Mouse (Mus musculus) adrenal gland, adult (tissue): Measurements from ENCODE around the gene Ncoa7.
A peak's percentile ranks its signal among the peaks of the same experiment; 100 is the strongest.

ENCODE experiments used
- DNase-seq, 2 experiments: peaks; one replicate each; pipeline ENCODE4 v3.0.0; 2022 to 2023; ENCODE audit warnings: low spot score in 1 of 2; ENCODE audit not compliant: inconsistent age in 2 of 2

The Ncoa7 gene

DNA sequence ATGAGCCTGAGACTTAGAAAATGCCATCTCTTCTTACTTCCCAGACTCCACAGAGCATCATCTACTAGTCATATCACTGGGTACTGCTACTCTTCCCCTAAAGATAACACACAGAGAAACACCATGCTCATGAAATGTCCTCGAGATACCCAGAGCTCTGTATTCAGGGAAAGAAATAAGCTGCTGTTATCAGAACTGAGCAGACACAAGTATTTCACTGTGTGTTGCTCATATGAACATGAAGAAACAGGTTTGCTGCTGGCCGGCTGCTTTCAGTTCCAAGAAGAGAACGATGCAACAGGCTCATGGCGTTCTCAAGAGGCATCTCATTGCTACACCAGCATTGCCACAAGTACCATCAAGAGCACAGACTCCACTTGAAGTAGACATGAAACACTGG is 53.3 kb downstream of the Ncoa7 start:
- DNase-seq: no peak

DNA sequence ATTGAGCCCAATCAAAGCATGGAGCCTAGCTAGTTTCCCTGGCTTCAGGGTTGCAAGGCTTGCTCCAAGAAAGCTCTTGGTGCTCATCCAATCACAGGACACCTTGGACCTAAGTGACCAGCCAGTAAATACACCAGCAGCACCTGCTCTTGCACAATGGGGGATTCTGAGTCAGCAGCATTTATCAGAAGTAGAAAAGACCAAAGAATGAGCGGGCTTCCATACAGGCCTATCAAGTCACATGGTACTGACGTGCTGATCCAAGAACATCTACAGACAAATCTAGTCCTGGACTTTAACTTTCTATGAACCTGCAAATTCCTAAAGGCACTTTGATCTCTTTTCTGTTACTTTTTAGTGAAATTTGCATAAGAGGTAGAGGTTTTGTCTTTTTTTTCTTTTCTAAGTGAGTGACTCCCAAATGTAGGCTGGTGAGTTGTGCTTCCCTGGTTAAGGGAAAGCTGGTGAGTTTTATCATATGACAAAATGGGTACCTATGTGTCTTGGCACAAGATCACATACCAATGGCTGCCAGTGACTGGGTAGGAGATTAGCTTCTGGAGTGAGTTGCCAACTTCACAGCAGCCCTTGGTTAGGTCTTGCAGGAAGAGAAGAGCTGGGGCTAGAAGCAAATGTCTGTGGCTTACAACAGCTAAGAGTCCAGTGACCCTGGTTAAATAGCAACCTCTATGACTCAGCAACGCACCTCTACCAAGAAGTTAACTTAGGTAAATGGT is 57.7 kb downstream of the Ncoa7 start:
- peak in 1 of 2 experiments; percentile 39 for DNase-seq

DNA sequence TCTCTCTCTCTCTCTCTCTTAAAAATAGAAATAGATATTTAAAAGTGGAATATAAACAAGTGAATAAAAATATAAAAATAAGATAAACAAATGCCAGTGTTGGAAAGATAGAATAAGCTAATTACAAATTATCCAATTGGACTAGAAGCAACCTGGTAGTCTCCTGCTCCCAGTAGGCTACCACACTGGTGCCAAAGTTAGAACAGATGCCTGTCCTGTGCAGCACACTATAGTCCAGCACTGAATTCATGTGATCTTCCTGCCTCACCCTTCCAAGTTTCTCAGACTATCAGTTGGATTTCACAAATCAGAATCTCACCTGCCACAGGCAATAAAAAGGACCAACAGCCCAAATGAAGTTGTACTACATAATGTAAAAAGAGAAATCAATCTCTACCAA is 59.9 kb downstream of the Ncoa7 start:
- no peak for DNase-seq

DNA sequence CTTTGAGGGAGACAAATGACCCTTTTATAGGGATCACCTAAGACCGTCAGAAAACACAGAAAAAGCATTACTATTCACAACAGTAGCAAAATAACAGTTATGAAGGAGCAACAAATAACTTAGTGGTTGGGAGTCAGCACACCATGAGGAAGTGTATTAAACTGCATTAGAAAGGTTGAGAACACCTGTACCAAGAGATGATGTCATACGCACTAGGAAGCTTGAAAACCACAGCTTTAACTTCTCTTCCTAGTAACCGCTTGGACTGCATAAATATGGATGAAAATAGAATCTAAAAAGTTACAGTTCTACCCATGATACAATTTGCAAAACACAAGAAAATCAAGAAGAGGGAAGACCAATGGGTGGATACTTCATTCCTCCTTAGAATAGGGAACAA is 64.7 kb downstream of the Ncoa7 start:
- no peak for DNase-seq

DNA sequence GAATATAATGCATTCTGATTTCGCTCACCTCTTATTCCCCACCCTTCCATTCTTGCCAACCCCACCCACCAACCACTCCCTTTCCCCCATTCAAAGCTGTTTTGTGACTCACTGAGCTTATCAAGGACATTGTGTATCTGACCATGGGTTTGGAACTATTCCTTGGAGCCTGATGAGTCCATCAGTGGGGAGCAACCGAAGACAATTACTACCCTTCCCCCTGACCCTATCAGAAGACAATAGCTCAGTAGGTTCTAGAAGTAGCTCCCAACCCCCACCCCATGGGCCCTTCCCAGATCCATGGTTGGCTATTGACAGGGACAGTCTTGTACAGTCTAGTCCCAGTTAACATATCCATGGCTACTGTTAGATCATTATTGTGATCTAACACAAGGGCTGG is 65.8 kb downstream of the Ncoa7 start:
- peak in 1 of 2 experiments; percentile 60 for DNase-seq

DNA sequence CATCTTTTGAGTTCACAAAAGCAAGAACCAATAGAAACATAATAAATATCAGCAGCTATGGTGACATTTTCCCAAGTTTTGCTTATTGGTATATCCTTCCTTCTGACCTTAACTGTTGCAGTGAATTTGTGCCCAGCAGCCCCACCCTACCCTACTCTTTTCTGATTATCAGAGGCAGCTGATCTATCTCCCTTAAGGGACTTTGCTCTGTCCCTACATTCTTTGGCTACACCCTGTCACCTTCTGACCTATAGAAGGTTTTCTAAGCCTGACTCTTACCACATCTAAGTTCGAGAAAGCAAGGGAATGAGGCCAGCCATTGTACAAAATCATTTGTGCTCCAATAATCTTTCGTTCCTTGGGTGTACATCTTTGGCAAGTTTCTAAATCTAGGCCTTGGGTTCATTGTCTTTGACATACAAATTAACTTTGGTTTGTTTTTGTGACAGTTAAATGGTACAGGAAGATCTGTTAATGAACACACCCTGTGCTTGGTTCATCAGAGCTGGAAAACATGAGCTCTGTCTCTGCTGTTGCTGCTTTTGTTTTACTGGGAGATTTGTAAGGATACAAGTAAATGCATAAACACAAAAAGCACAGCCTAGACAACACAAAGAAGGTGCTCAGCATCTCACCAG is 69.9 kb downstream of the Ncoa7 start:
- peak in 1 of 2 experiments; percentile 29 for DNase-seq

DNA sequence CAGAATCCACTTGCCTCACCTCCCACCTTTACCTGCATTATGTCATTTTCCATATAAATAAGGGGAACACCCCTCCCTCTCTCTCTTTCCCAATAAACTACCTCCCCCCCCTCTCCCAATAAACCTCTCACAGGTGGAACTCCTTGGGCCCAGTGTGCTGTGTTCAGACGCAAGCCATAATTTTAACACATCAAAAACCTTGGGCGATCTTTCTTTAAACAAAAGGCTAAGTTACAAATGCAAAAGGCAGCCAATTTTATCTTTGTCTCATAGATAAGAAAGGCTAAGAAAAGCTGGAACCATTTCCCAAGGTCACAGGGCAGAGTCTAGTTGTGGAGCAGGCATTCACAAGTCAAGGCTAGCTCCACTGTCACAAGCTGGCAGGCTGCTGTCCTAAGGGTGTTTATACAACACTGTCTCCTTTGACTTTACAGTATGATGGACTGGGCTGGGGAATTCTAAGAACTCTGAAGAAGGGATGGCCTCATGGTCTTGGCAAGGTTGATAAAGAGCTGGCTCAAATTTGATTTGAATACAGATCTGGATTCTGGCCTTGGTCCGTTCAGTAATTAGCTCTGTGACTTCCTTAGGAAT is 71.7 kb downstream of the Ncoa7 start:
- peak; percentile 72 to 92 for DNase-seq

DNA sequence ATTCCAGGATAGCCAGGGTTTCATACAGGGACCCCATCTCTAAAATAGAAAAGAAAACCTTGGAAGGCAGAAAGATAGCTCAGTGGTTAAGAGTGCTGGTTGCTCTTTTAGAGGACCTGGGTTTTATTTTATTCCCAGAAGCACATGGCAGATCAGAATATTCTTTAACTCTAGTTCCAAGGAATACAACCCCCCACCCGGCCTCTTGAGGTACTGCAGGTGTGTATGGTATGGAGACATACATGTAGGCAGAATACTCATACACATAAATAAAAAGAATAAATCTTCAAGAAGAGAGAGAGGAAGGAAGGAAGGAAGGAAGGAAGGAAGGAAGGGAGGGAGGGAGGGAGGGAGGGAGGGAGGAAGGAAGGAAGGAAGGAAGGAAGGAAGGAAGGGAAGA is 72.3 kb downstream of the Ncoa7 start:
- no peak for DNase-seq

DNA sequence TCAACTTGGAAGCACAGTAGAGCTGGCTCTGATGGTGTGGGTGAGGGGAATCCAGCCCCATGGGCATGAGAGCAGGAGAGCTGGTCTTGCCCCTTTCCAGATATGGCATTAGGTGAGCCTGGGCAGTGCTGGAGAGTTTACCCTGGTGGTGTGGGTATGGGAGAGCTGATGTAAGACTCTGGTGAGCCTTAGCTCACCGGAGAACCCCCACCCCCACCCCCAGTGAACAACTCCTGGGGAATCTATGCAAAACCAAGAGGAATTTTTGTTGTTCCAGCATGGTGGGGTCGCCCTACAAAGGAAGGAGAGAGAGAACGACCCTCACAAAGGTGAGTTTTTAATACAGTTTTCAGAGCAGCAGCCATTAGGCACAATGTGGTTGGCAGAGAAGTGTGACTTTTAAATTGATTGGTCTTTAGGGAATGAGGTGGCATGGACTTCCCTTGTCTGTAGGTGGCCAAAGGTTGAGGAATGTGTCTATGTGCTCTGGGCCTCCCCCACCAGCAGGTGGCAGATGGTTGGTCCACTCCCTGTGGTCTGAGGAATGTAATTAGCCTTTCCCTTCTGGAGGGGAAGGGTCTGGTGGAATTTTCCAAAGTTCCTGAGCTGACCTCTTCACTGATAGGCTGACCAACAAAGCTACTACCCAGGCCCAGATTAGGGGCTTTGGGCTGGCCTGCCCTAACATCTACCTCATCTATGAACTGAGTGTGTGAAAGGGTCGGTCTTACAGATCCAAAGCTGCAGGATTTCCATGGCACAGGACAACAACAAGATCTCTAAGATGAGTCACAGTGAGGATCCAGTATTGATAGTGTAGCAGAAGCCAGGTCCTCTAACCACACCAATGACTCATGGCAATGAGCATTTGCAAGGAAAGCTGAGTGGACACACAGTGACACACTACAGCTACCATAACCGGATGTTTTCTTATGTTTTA is 73.7 kb downstream of the Ncoa7 start:
- DNase-seq: peak; percentile 27 to 63

DNA sequence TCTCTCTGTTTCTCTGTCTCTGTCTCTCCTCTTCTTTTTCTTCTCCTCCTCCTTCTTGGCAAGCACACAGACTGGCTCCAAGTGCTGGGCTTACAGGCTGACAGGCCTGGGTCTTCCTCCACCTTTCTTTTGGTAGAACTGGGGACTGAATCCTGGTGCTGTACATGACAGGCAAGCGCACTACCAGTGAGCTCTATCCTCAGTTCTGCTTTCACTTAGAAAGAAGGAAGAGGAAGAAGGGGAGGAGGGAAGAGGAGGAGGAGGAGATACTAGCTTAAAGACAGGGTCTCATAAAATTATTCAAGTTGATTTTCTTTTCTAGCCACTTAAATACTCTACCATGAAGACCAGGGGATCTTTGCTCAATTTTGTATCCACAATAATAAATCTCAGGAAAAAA is 80.1 kb downstream of the Ncoa7 start:
- no peak for DNase-seq

DNA sequence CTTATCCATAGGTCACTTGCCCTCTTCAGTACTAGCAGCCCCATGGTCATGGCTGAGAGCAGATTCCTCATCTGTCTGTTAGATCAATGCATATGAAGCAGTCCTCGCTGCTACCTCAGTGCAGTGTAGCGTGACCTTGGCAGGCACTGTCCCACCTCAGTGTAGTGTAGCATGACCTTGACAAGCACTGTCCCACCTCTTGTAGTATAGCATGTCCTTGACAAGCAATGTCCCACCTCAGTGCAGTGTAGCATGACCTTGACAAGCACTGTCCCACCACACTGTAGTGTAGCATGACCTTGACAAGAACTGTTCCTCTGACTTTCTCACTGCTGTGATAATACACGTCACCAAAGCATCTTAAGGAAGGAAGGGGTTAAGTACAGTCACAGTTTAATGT is 82.6 kb downstream of the Ncoa7 start:
- no peak for DNase-seq

DNA sequence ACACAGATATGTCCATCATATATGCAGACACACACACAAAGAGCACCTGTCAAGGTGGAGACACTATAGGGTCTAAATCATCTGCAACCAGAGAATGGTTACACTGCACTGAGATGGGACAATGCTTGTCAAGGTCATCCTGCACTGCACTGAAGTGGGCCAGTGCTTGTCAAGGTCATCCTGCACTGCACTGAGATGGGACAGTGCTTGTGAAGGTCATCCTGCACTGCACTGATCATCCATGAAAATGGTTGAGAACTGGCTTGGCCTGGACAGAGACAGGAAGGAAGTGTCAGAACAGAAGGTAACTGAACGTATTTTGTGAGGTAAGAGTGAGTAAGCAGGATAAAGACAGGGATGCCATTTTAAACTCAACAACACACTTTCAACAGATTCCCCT is 83.2 kb downstream of the Ncoa7 start:
- no peak for DNase-seq

DNA sequence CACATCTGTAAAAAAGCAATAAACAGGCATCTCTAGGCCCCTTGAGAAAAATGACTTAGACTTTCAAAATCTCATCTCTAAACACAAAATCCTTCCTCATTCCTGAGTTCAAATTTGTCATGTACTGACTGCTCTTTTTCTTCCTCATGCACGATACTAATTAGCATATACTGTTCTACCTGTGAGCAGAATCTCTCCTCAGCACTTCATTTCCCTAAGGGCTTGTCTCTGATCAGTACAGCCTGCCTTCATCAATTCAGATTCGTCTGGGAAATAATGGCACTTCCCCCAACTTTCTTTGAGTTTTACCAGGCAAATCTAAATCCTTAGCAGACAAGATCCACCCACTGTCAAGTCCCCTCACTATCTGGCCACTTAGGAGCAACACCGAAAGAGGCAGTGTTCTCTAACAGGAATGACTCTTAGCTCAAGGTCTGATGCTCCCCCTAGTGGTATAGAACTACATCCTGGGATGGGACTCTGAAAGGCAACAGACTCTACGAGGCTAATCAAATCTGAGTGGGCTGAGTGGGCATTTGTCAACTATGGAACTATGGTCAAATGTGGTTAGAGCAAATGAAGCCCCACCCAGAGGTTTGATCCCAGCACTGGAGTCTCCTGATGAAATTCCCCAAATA is 84.3 kb downstream of the Ncoa7 start:
- peak; percentile 45 to 88 for DNase-seq

DNA sequence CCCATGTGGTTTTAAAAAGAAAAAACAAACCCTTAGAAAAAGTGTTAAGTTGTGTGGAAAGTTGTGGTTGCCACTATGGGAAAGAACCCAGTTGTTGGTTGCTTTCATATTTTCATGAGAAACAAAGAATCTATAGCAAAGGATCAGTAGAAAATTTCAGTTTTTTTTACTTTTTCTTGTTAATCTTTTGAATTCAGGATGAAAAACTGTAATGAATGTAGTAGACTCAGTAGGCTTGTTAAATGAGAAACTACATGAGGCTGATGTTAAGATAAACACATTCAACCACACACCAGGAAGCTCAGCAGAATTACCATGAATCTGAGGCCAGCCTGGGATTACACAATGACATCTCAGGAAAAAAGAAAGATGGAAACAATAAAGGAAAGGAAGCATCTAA is 87.0 kb downstream of the Ncoa7 start:
- DNase-seq: no peak

DNA sequence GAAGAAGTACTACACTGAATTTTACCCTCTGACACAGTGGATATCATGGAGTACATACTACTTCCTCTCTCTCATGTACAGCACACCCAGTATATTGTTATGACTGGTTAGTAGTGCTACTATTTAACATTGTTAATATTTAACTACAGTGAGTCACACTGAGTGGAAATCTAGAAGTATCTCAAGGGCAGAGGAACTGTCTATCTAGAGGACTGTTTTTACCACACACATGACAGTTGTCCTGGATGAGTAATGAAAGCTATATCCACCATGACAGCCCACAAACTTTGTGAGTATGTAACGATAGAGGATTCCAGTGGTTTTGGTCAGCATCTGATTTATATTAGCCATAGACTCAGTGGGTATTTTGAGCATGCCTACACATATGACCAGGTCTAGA is 90.6 kb downstream of the Ncoa7 start:
- peak in 1 of 2 experiments; percentile 48 for DNase-seq

DNA sequence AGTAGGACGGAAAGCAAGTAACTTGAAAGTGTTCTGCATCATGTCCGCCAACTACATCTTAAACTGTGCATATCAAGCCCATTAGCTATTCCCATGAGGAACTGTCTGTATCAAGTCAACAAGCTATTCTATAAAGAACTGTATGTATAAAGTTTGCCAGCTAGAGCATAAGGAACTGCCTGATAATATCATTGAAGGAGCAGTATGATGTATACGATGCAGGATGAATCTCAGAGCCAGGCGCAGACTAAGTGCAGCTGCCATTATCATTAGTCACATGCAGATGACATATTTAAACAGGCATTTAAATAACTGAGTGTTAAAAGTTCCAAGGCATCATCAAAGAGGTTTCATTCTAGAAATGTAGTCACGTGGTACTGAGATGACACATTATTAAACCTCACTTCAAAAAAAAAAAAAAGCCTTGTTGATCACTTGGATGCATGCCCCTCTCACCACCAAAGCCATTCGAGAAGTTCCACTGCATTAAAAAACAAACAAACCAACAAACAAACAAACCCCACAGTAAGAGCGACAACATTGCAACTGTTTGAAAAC is 93.2 kb downstream of the Ncoa7 start:
- DNase-seq: no peak

DNA sequence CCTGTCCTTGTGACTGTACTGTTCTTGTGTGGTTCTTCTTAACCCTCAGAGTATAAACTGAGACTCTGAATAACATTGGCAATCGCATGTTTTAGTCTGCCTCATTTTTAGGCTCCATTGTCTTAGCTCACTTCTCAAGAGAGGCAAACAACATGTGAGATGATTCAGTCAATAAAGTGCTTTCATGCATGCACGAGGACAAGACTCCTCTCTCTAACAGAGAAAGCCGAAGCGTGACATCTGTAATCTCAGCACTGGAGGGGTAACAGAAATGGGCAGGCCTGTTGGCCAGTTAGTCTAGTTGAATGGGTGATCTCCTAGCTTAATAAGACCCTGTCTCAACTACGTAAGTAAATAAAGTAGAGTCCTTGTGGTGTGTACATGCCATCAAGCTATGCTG is 95.1 kb downstream of the Ncoa7 start:
- no peak for DNase-seq

DNA sequence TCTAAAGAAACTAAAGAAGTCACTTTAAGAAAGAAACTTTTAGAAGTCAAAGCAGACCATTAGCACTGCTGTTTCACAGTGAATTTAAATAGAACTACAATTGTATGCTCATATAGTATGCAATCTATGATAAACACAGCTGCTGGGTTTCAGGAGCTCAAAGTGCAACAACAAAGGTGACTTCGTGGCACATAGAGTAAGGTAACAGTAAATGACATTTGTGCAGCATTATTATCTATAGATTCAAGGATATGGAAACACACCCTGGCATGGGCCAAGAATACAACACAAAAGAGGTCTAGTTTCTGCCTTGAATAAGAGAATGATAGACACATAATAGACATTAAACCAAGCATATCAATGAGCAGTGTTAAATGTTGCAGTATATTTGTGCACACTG is 100.5 kb downstream of the Ncoa7 start:
- no peak for DNase-seq

DNA sequence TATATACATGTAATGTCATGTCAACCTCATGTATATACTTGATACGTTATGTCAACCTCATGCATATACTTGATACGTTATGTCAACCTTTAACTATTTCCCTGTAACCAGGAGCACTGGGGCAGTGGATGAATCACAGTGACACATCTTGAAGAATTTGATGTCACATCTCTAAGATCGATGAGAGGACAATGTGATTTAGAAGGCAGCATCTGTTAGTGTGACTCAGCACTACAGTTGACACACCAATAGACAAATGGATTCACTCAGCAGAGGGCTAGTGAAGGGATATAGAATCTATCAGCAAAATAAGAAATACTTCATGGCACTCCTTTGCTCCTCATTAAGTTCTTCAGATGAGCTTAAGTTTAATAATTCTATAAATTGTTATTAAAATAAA is 116.3 kb downstream of the Ncoa7 start:
- peak; percentile 16 to 61 for DNase-seq

DNA sequence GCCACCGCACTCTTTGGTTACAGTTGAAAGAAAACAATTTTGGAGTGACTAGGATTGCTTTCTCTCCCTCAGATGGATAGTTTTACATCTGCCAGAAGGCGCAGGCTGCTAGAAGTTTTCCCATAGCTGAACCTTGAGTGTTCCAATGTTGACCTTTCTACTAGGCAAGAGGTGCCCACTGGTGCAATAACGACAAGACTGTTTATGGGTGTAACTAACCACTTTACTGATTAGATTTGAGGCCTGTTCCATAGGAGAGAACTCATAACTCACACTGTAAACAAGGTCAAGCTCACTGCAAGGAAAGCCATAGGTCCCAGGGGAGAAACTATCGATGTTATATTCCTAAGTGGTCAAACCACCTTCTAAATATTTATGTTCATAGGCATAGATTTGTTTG is 119.7 kb downstream of the Ncoa7 start:
- DNase-seq: peak in 1 of 2 experiments; percentile 47

DNA sequence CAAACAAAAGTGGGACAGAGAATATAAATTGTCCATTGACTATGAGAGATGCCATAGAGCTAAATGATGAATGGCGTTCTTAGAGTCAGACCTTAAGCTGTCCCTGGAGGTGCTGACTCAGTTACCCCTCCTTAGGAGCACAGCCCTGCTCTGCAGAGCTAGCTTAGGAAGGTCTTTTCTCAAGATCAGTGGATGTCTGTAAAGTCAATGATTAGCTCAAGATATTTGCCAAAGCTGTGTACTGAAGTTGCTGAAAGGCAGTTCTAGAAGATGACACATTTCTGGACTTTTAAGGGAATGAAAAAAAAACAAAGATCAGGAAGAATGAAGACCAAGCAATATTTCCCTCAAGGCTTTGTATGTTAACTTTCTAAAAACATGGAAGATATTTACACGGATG is 123.4 kb downstream of the Ncoa7 start:
- no peak for DNase-seq
